Mouse (Mus musculus) olfactory bulb, adult 2 months (tissue): Measurements from ENCODE around the gene Gm17657.

Experiments used
- CTCF ChIP-seq: fragments of 200-500 bp; IDR thresholded peaks from 2 replicates; pipeline ENCODE4 v1.5.1; 2012; ENCODE audit warnings: low read depth, mild to moderate bottlenecking, low read length, moderate library complexity; ENCODE audit not compliant: insufficient read depth
- POLR2A ChIP-seq: fragments of 200-500 bp; IDR thresholded peaks from 2 replicates; pipeline ENCODE4 v1.6.1; 2012; ENCODE audit warnings: mild to moderate bottlenecking, low read depth, low read length, moderate library complexity; ENCODE audit not compliant: insufficient read depth

DNA sequence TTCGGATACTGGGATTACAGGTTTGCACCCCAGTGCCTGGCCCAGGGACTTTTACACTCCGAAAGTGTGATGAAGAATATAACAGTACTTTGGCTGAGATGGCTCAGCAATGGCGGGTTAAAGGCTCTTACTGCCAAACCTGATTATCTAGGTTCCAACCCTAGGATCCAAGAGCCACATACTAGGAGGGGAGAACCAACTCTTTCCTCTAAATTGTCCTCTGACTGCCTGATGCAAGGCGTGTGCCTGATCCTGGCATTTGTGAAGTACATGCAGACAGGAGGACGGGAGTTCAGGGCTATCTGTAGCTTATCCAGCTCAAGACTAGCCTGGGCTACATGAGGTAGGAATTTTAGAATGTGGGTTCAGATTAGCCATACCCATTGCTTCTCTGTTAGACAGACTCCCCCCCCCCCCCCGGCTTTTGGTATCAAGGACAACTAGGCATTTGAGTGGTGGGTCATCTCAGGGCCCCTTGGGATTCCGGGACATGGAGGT, 49.1 kb downstream of the Gm17657 start:
- TF ChIP-seq POLR2A: no peak
- no peak for TF ChIP-seq CTCF
